Mouse (Mus musculus) gonadal fat pad, adult 2 months (tissue): ENCODE data around the gene Pcsk6. TPM values are rescaled to one million over a fixed set of nuclear protein-coding genes. Genes with fewer than 3 reads are reported as not detected.
A peak's percentile ranks its signal among the peaks of the same experiment; 100 is the strongest.
"Not testable (repeated sequence)": the region's sequence is repeated elsewhere in the genome, so short reads cannot be mapped to it uniquely, and the experiment has no call there.

Experiments used
- DNase-seq: peaks from one replicate; pipeline ENCODE4 v3.0.0-alpha.2; 2012; ENCODE audit warnings: low read depth
- polyA plus RNA-seq: library from polyadenylated mRNA; depleted of rRNA; stranded (reverse); fragments of >200 nt; gene quantifications from 2 replicates; pipeline ENCODE4 v1.2.3, GENCODE M21; 2012

Pcsk6 gene
- polyA plus RNA-seq, 1 experiment, result 14.0 TPM

- not testable (repeated sequence) for DNase-seq
Observed at GRCm38 (mm10) chr7:65934238-65934970, 72.9 kb downstream of the Pcsk6 start.

GRCm38 (mm10) chr7:65935211-65935610 lies 73.7 kb downstream of the Pcsk6 start:
- DNase-seq, result no peak

DNA sequence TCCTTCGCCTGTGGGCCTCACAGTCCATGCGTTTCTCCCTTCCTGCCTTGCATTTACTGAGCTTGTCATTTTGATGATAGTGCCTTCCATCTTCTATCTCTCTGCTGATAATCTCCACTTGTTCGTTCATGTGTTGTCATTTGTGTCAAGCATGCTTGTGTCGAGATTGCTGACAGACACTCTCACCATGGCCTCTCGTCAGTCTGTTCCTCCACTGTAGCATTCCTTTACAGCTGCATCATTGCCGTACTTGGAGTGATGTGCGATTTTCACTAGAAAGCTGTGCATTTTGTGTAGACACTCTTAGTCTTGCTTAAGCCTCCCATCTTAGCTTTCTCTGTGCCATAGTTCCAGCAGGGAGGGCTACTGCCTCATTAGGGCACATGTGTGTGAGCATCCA lies 79.5 kb downstream of the Pcsk6 start:
- no peak for DNase-seq

GRCm38 (mm10) chr7:65945342-65945993 lies 83.9 kb downstream of the Pcsk6 start:
- no peak for DNase-seq

- no peak for DNase-seq
Observed at GRCm38 (mm10) chr7:65946397-65946796, 84.9 kb downstream of the Pcsk6 start.

- no peak for DNase-seq
Observed at GRCm38 (mm10) chr7:65948891-65949290, 87.4 kb downstream of the Pcsk6 start.

DNA sequence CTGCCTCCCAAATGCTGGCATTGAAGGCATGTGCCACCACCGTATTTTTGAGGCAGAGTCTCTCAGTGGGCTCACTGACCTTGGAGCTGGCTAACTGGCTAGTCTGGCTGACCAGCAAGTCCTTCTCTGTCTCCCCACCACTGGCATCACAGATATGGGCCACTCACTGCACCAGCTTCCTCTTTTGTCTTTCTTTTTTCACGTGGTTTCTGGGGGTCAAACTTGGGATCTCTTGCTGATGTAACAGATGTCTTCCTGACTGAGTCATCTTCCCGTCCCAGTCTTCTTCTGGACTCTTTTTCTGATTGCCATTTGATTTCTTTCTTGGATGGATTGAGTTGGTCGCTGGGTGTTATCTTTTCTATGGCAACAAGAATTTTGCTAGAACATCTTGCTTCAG lies 93.0 kb downstream of the Pcsk6 start:
- no peak for DNase-seq

DNA sequence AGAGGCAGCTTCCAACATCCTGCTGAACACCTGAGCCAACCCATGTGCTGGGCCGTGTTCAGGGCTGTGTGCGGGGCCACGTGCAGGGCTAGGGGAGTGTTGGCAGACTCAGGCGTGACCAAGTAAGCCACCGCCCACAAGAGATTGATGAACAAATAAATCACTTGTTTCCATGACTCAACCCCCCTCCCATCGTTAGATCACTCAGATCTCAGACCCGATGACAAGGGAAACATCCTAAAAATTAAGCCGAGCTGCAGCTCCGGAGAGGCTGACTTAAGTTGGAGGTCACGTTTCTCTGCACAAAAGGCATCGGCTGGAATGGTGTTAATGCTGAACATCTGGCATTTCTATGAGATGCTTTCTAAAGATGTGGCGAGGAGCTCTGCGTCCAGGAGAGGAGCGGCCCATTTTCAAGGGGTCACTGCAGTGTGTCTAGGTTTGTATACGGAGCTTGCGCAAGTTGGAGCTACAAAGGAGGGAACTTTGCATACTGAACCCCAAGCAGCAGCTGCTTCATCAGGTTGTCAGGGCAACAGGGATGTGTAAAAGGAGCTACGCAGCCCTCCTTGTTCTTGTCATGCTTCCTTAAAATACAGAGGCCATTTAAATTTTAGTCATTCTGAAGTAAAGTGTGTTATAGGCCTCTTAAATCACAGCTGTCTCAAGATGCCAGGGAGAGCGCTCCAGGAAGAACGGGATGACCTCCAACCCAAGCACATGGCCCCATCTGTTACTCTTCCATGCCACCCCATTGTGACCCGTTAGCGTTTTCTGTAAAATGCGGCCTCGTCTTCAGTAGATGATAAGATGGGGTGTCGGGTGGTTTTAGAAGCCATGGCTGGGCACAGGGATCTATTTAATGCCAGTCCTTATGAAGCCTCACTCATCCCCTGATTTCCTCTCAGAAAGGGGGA lies 94.0 kb downstream of the Pcsk6 start:
- no peak for DNase-seq

DNA sequence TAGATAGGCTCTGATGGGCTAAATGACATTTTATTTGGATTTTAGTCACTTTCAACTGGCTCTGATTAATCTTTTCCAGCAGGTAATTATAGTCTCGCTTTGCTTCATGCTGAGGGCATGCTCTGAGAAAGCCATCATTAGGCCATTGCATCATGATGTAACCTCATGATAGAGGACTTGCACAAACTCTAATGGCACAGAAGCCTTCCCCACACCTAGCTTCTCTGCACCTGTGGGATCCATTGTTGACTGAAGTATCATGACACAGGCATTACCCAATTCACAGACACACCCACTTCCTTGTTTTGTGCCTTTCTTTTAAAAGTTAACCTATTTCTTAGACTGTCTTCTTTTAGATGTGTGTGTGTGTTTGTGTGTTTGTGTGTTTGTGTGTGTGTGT lies 95.7 kb downstream of the Pcsk6 start:
- peak; percentile 59 for DNase-seq

GRCm38 (mm10) chr7:65958105-65958504 lies 96.6 kb downstream of the Pcsk6 start:
- DNase-seq, result no peak

DNA sequence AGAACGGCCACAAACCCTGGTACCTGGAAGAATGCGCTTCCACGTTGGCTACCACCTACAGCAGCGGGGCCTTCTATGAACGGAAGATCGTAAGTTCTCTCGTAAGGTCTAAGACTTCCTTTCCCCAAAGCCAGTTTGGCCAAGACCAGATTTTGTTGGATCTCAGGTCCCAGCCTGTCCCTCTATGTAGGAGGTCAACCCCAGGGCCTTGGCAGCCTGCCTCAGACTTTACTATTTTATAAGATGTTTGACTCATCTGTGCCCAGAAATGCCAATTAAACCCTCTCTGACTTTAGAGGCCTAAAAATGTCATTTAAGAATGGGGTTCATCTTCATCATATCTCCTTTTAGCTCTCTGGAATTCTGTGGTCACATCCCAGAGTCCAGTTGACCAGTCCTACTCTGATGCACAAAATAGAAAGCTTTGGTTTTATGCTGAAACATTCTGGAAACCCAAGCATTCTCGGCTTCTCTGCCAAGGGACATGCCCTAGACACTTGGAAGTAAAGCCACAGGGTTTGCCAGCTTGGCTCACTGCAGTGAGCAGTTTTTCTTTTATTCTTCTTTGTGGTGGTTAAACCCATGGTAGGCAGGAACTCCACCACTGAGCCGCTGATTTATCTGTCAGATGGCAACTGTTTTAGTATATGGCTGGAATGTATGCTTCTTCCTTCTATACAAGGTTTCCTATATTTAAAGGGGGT lies 97.8 kb downstream of the Pcsk6 start:
- DNase-seq, result peak; percentile 81

DNA sequence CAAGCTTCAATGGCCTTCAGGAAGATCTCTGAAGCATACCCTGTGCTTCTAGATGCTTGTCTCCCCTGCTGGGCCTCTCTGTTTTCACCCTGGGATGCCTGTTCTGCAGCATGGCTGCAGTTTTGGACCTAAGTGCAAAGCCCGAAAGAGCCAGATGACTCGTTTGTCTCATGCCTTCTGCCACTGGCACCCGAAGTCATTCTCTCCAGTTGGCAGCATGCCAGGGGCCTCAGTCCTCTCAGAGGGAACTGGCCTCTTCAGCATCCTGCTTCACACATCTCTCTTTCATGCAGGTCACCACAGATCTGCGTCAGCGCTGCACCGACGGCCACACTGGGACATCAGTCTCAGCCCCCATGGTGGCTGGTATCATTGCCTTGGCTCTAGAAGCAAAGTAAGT lies 101.1 kb downstream of the Pcsk6 start:
- DNase-seq, result no peak

DNA sequence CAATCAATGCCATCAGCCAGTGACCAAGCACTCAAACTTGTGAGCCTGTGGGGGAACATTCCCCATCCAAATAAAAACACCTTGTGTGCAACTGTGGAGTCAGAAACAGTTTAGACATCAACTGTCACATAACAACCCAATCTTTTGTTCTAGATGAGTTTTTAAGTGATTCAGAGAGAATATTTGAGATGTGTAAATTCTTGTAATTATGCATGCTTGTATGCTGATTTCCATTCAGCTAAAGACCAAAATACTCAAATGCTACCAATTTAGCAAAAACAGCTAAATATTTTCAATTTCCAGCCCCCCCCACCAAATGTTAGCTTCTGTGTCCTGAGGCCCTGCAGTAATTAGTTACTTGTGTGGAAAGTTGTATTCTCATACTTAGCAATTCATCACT lies 102.9 kb downstream of the Pcsk6 start:
- no peak for DNase-seq

GRCm38 (mm10) chr7:65971301-65971700 lies 109.8 kb downstream of the Pcsk6 start:
- no peak for DNase-seq

DNA sequence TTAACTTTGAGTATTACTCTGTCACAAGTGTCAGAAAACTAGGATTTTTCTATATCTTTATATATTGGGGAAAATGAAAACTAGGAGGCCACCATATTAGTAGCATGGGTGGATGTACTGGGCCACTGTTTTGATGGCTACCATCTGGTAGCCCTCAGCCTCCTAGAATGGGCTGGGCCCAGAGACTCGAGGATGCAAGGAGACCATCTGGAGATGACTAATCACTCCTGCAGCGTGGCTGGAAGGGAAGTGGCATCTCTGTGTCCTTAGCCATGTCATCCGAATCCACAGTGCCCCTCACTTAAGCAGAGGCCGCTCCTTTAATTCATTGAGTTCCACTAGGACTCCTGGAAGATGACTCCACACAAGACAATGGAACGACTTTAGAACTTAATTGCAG lies 115.8 kb downstream of the Pcsk6 start:
- DNase-seq, result no peak

GRCm38 (mm10) chr7:65977977-65978376 lies 116.4 kb downstream of the Pcsk6 start:
- no peak for DNase-seq

DNA sequence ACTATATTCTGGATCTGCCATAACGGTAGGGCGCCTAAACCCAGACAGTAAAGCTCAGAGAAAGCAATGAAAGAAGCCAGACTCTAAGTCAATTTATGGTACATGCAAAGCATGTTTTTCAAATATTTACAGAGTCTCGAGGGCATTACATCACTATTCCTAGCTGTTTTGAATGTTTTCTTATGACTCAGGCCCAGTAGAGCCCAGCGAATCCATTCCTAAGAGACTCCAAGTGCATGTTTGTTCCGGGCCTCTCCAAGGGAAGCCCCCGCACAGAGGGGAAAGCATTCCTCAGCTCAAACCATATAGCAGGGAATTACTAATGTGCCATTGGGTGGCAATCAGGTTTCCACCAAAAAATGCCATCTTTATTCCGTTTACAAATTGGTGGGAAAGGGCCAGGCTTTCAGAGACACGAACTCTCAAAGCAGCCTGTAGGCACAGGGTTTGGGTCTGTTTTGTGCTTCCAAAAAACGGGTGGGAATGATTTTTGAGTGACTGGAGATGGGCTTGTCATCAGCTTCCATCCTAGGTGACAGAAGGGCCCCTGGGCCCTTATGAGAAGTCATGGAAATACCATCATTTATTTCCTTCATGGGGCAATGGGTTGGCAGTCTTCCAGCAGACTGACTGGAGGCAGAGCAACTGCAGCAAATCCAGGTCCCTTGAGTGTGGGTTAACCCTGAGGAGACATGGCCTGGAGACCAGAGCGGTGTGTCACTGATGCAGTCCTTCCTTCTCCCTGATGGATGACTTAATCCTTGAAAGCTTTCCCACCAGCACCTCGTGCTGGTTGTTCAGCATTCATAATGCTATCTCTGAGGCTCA lies 117.7 kb downstream of the Pcsk6 start:
- DNase-seq, result no peak

DNA sequence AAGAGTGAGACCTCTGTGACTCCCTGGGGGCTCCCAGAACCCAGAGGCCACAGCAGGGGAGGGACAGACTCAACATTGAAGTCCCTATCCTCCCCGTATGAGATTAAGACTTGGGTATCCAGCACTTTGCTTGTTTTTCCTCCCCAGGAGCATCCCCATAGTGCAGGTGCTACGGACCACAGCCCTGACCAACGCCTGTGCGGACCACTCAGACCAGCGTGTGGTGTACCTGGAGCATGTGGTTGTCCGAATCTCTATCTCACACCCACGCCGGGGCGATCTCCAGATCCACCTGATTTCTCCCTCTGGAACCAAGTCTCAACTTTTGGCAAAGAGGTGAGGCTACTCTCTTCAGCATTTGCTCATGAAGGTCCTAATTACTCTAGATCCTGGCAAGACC lies 118.5 kb downstream of the Pcsk6 start:
- no peak for DNase-seq

DNA sequence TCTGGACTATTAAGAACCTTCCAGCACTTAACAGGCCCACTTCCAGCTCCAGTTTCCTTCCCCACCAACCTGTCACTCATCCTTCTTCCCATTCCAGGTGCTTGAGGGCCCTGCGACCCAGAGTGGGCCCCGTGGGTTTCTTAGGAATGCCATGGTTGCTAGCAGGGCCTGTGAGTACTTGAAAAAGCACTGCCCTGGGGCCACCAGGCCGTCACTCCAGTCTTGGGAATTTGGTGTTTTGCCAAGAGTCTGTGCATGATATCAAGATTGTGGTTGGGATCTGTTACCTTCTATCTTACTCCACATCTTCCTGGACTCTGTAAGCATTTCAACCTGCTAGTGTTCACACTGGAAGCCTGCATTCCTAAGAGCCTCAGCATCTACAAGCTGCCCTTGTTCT lies 120.5 kb downstream of the Pcsk6 start:
- no peak for DNase-seq

DNA sequence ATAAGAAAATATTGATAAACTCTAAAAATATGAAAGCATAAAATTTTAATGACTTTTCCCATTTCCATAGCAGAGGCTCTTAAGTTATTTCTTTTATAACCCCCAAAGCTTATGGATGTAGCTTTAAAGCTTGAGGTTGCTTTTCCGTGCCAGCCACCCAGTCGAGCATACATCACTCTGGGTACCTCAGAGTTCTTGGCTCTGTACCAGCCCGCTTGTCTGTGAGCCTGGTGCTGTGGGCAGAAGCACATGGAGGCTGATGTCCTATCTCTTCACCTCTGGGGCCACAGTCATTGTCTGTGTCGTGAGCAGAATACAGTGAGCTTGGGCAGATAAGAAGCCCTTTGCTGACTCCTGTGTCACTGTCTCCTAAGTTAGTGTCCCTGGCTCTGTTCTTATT lies 126.7 kb downstream of the Pcsk6 start:
- no peak for DNase-seq

- no peak for DNase-seq
Observed at GRCm38 (mm10) chr7:65988709-65989108, 127.2 kb downstream of the Pcsk6 start.
